ENCODE assay signal across 28 mouse cellular contexts in genomic region chr10:67657305-67657704, GRCm38 (mm10).
DNase-seq lines count a peak whose midpoint lies in the region; ATAC-seq and TF ChIP-seq lines count a peak whose summit lies in the region.
"Had no signal": no experiment of that assay in that cellular context is flagged by ENCODE, and none has a peak within 500 bp of the region (broad histone marks: within the 10 kb centered on the region; RNA-seq: fewer than 3 reads in every experiment).

No protein-coding gene starts in this region.

- no peak overlapping the region for H3K4me3 ChIP-seq in heart, adult 2 months
- no peak overlapping the region for H3K4me3 ChIP-seq in neural tube, embryonic 15.5 days (replicated peaks)
- H3K4me3 ChIP-seq: forebrain, embryonic 10.5 days; forebrain, embryonic 13.5 days; gastrocnemius, adult 2 months; heart, embryonic 12.5 days; heart, embryonic 15.5 days; hindbrain, embryonic 10.5 days; hindbrain, embryonic 13.5 days had no signal

- peak; percentile 45 for ATAC-seq in activated CD4-positive, CD25-positive, alpha-beta regulatory T cell, adult 4 months
- ATAC-seq in inflammation-experienced regulatory T-cells, adult 6 months = peak; percentile 56
- no peak for ATAC-seq in neural tube, embryonic 15.5 days (ENCODE audit: low FRiP score)
- ATAC-seq: forebrain, embryonic 13.5 days; forebrain, embryonic 16.5 days; hindbrain, embryonic 16.5 days; intestine, postnatal 0 days; Patski had no signal

- H3K36me3 ChIP-seq in heart, adult 2 months (ENCODE audit: control insufficient read depth, insufficient read depth, low read length) = no peaks in the 10 kb centered on the region
- H3K36me3 ChIP-seq in neural tube, embryonic 15.5 days = no peaks in the 10 kb centered on the region
- H3K36me3 ChIP-seq: forebrain, embryonic 10.5 days; G1E; heart, embryonic 12.5 days; heart, embryonic 15.5 days; hindbrain, embryonic 10.5 days; hindbrain, embryonic 13.5 days had no signal

- TF ChIP-seq POLR2A in heart, adult 2 months (IDR thresholded peaks at IDR 0.05; ENCODE audit: insufficient read depth, low read depth, low read length) = no peak

- no peak overlapping the region for H3K4me2 ChIP-seq in neural tube, embryonic 15.5 days
- H3K4me2 ChIP-seq: forebrain, embryonic 13.5 days; heart, embryonic 12.5 days; heart, embryonic 15.5 days; hindbrain, embryonic 13.5 days had no signal

- TF ChIP-seq EP300 in heart, adult 2 months (IDR thresholded peaks at IDR 0.05; ENCODE audit: insufficient read depth, low read depth, low read length) = no peak

- H3K4me1 ChIP-seq in heart, adult 2 months (ENCODE audit: control insufficient read depth, insufficient read depth, low read length) = no peaks in the 10 kb centered on the region
- no peaks in the 10 kb centered on the region for H3K4me1 ChIP-seq in neural tube, embryonic 15.5 days
- H3K4me1 ChIP-seq: forebrain, embryonic 10.5 days; forebrain, embryonic 13.5 days; heart, embryonic 12.5 days; heart, embryonic 15.5 days; hindbrain, embryonic 10.5 days; hindbrain, embryonic 13.5 days had no signal

- H3K9ac ChIP-seq in heart, adult 2 months (ENCODE audit: low read depth, low read length) = no peak overlapping the region
- H3K9ac ChIP-seq in neural tube, embryonic 15.5 days (replicated peaks) = no peak overlapping the region
- H3K9ac ChIP-seq: forebrain, embryonic 13.5 days; heart, embryonic 12.5 days; heart, embryonic 15.5 days; hindbrain, embryonic 13.5 days had no signal

- DNase-seq in heart, adult 11 months = peak; percentile 57
- DNase-seq in heart, adult 2 months = no peak
- peak; percentile 22 for DNase-seq in naive thymus-derived CD4-positive, alpha-beta T cell, adult 2 months (ENCODE audit: low read depth)
- no peak for DNase-seq in right cerebral cortex, postnatal 25 days
- DNase-seq in kidney, adult 9 months = no peak
- DNase-seq: adrenal gland, adult 2 months; adrenal gland, postnatal 14 days; cerebellum, adult 11-12 months; cerebellum, adult 9-10 months; cerebellum, postnatal 14 days; gastrocnemius, adult 2 months; gastrocnemius, postnatal 14 days; heart, postnatal 10 days; heart, postnatal 36 days had no signal

- no peak for TF ChIP-seq CTCF in heart, adult 2 months (IDR thresholded peaks at IDR 0.05)

- no peaks in the 10 kb centered on the region for H3K79me2 ChIP-seq in heart, adult 2 months (replicated peaks; ENCODE audit: control insufficient read depth, insufficient read depth, low read length)

- no peaks in the 10 kb centered on the region for H3K27me3 ChIP-seq in heart, adult 2 months (ENCODE audit: control insufficient read depth, insufficient read depth, low read length)
- no peaks in the 10 kb centered on the region for H3K27me3 ChIP-seq in neural tube, embryonic 15.5 days (replicated peaks)
- H3K27me3 ChIP-seq: forebrain, embryonic 13.5 days; heart, embryonic 12.5 days; heart, embryonic 15.5 days; hindbrain, embryonic 13.5 days; Patski had no signal

- intact Hi-C loops in heart, adult 2 months (cut with DNase I) = no loop called here

- no peak overlapping the region for H3K27ac ChIP-seq in heart, adult 2 months
- H3K27ac ChIP-seq in neural tube, embryonic 15.5 days (replicated peaks) = no peak overlapping the region
- H3K27ac ChIP-seq: forebrain, embryonic 10.5 days; forebrain, embryonic 13.5 days; gastrocnemius, adult 2 months; heart, embryonic 15.5 days; hindbrain, embryonic 10.5 days; hindbrain, embryonic 13.5 days had no signal

- no peaks in the 10 kb centered on the region for H3K9me3 ChIP-seq in neural tube, embryonic 15.5 days (replicated peaks)
- H3K9me3 ChIP-seq: forebrain, embryonic 10.5 days; forebrain, embryonic 13.5 days; heart, embryonic 12.5 days; heart, embryonic 15.5 days; hindbrain, embryonic 10.5 days; hindbrain, embryonic 13.5 days had no signal

- 39% methylated on average over 2 of the region's 2 CpGs for WGBS in heart, adult 2 months
- whole genome bisulfite sequencing in neural tube, embryonic 15.5 days = 75% methylated on average over 2 of the region's 2 CpGs

Comparison
In these comparisons a context has a peak if more than half of its experiments do, and no peak if none do; other contexts are left out.
1. DNase-seq: peak in heart, adult 11 months (single experiment) and naive thymus-derived CD4-positive, alpha-beta T cell, adult 2 months (single experiment); none in heart, adult 2 months (0 of 2), right cerebral cortex, postnatal 25 days (single experiment) and kidney, adult 9 months (single experiment).